Mouse (Mus musculus): ENCODE measurements at regions not wholly inside any gene's neighbourhood (a gene's known extent, or its start where the extent isn't known, plus 50 kb on each side); places are given as distances from the start of the nearest gene placed in this dataset.

- no peak for DNase-seq
Observed at GRCm38 (mm10) chr12:14088960-14089359, 62.9 kb downstream of the Fam84a start.

GRCm38 (mm10) chr12:14082771-14083170, 69.1 kb downstream of the Fam84a start:
- DNase-seq, result no peak

GRCm38 (mm10) chr12:14079892-14080291, 72.0 kb downstream of the Fam84a start:
- DNase-seq, result no peak

GRCm38 (mm10) chr12:14069049-14069448, 82.8 kb downstream of the Fam84a start:
- DNase-seq, result peak; percentile 85

GRCm38 (mm10) chr12:14065401-14065800, 86.5 kb downstream of the Fam84a start:
- DNase-seq, result no peak

GRCm38 (mm10) chr12:14063276-14063675, 88.6 kb downstream of the Fam84a start:
- no peak for DNase-seq

- no peak for DNase-seq
Observed at GRCm38 (mm10) chr12:14056116-14056515, 95.7 kb downstream of the Fam84a start.

GRCm38 (mm10) chr12:14032363-14032762, 119.5 kb downstream of the Fam84a start:
- no peak for DNase-seq

- DNase-seq, result peak; percentile 17
Observed at GRCm38 (mm10) chr12:14015271-14015670, 136.6 kb downstream of the Fam84a start.

- DNase-seq, result no peak
Observed at GRCm38 (mm10) chr12:14005991-14006390, 145.9 kb downstream of the Fam84a start.

- no peak for DNase-seq
Observed at GRCm38 (mm10) chr12:14001672-14002071, 150.2 kb downstream of the Fam84a start.

GRCm38 (mm10) chr12:13984396-13984776, 167.5 kb downstream of the Fam84a start:
- DNase-seq, result no peak

GRCm38 (mm10) chr12:13983631-13984395, 168.0 kb downstream of the Fam84a start:
- DNase-seq, result peak; percentile 2

GRCm38 (mm10) chr12:13964537-13964936, 187.3 kb downstream of the Fam84a start:
- no peak for DNase-seq

GRCm38 (mm10) chr12:13939494-13939893, 212.4 kb downstream of the Fam84a start:
- DNase-seq, result no peak

- peak; percentile 8 for DNase-seq
Observed at GRCm38 (mm10) chr12:13921066-13921465, 230.8 kb downstream of the Fam84a start.

- no peak for DNase-seq
Observed at GRCm38 (mm10) chr12:13883317-13883716, 268.5 kb downstream of the Fam84a start.

- no peak for DNase-seq
Observed at GRCm38 (mm10) chr12:13869161-13869560, 282.7 kb downstream of the Fam84a start.

GRCm38 (mm10) chr12:13861226-13861625, 290.6 kb downstream of the Fam84a start:
- DNase-seq, result no peak

GRCm38 (mm10) chr12:13844532-13845485, 307.0 kb downstream of the Fam84a start:
- DNase-seq, result peak; percentile 29

- DNase-seq, result no peak
Observed at GRCm38 (mm10) chr12:13843423-13844080, 308.3 kb downstream of the Fam84a start.

- no peak for DNase-seq
Observed at GRCm38 (mm10) chr12:13841238-13841637, 310.6 kb downstream of the Fam84a start.
